In genomic region chr8:125523213-125523612, GRCm38 (mm10) we compare ENCODE assay signal across 9 mouse cellular contexts. TPM values are rescaled to one million over a fixed set of nuclear protein-coding genes. Genes with fewer than 3 reads are reported as not detected.
DNase-seq lines count a peak whose midpoint lies in the region; ATAC-seq lines count a peak whose summit lies in the region.
"Had no signal": no experiment of that assay in that cellular context is flagged by ENCODE, and none has a peak within 500 bp of the region (broad histone marks: within the 10 kb centered on the region; RNA-seq: fewer than 3 reads in every experiment).

No protein-coding gene starts in this region.

- 45% methylated on average over 5 of the region's 5 CpGs for WGBS in heart, embryonic 16.5 days
- WGBS in liver, embryonic 12.5 days (ENCODE audit: insufficient replicate concordance): 12% methylated on average over 5 of the region's 5 CpGs

- H3K9me3 ChIP-seq in heart, embryonic 16.5 days (replicated peaks; ENCODE audit: control insufficient read depth, low read length): no peaks in the 10 kb centered on the region
- no peaks in the 10 kb centered on the region for H3K9me3 ChIP-seq in liver, embryonic 12.5 days (replicated peaks)
- H3K9me3 ChIP-seq: limb, embryonic 15.5 days had no signal

- H3K4me2 ChIP-seq in heart, embryonic 16.5 days (ENCODE audit: low read depth, low read length): no peak overlapping the region
- no peak overlapping the region for H3K4me2 ChIP-seq in liver, embryonic 12.5 days
- H3K4me2 ChIP-seq: limb, embryonic 15.5 days had no signal

- H3K27me3 ChIP-seq in heart, embryonic 16.5 days (ENCODE audit: control insufficient read depth, insufficient read depth, low read length): no peaks in the 10 kb centered on the region
- peaks cover 8% of the 10 kb centered on the region; the same call in 1 of the 2 replicates for H3K27me3 ChIP-seq in liver, embryonic 12.5 days (replicated peaks)
- H3K27me3 ChIP-seq: limb, embryonic 15.5 days had no signal

- no peak for ATAC-seq in heart, embryonic 16.5 days (replicated peaks; ENCODE audit: extremely low read depth, insufficient read depth, low FRiP score)
- peak; percentile 59 to 60 for ATAC-seq in hematopoietic stem cell, adult 5-6 weeks (replicated peaks in 1 of 2; ENCODE audit: insufficient read depth in 1 of 2, low FRiP score in 2 of 2, low TSS enrichment in 1 of 2, low read depth in 1 of 2, poor library complexity in 2 of 2, severe bottlenecking in 2 of 2)
- no peak for ATAC-seq in liver, embryonic 12.5 days

- H3K4me3 ChIP-seq in heart, embryonic 16.5 days (ENCODE audit: low read length): no peak overlapping the region
- no peak overlapping the region for H3K4me3 ChIP-seq in liver, embryonic 12.5 days
- H3K4me3 ChIP-seq: limb, embryonic 15.5 days had no signal

- H3K36me3 ChIP-seq in heart, embryonic 16.5 days (ENCODE audit: control insufficient read depth, insufficient read depth): no peaks in the 10 kb centered on the region
- no peaks in the 10 kb centered on the region for H3K36me3 ChIP-seq in liver, embryonic 12.5 days
- H3K36me3 ChIP-seq: limb, embryonic 15.5 days had no signal

- no peak overlapping the region for H3K9ac ChIP-seq in heart, embryonic 16.5 days (ENCODE audit: low read length)
- no peak overlapping the region for H3K9ac ChIP-seq in liver, embryonic 12.5 days
- H3K9ac ChIP-seq: limb, embryonic 15.5 days had no signal

- H3K27ac ChIP-seq in heart, embryonic 16.5 days (ENCODE audit: low read length): peak overlapping the region; percentile 59
- no peak overlapping the region for H3K27ac ChIP-seq in liver, embryonic 12.5 days
- H3K27ac ChIP-seq: limb, embryonic 15.5 days had no signal

- DNase-seq in heart, postnatal 25 days (ENCODE audit: low spot score): no peak
- peak; percentile 32 to 35 for DNase-seq in spleen, postnatal 36 days (ENCODE audit: low spot score in 2 of 2)
- no peak for DNase-seq in spleen, postnatal 4 days (ENCODE audit: low spot score in 2 of 2)
- DNase-seq in thymus, postnatal 36 days: peak; percentile 27 to 46
- DNase-seq in gastrocnemius, postnatal 25 days: no peak

- peaks cover 79% of the 10 kb centered on the region for H3K4me1 ChIP-seq in heart, embryonic 16.5 days (ENCODE audit: control insufficient read depth, insufficient read depth, low read length)
- H3K4me1 ChIP-seq in liver, embryonic 12.5 days: peaks cover 31% of the 10 kb centered on the region

- intact Hi-C loops in heart, postnatal 25 days (cut with DNase I): no loop called here

RNA-seq across cellular contexts. Expression of gene Sipa1l2, which starts 46.4 kb away (rescaled TPM):
- polyA plus RNA-seq in heart, embryonic 16.5 days (2015; fragmentation: Nextera tagmentation; extraction: Ambion mirVana): 19.9 and 24.4 TPM in 2 replicates
- 10 to 100 TPM; 43.7 to 44.8 TPM for total RNA-seq in heart, postnatal 25 days (2021)
- 0.94 and 2.4 TPM in 2 replicates for total RNA-seq in hematopoietic stem cell, adult 5-6 weeks (2017)
- 1.9 and 2.3 TPM in 2 replicates for polyA plus RNA-seq in liver, embryonic 12.5 days (2016; fragmentation: Nextera tagmentation; extraction: Ambion mirVana)
- total RNA-seq in gastrocnemius, postnatal 25 days (2021): 1 to 10 TPM; 5.5 to 8.2 TPM

Comparison
In these comparisons a context has a peak if more than half of its experiments do, and no peak if none do; other contexts are left out.
1. DNase-seq: peak in spleen, postnatal 36 days (2 of 2) and thymus, postnatal 36 days (2 of 2); none in heart, postnatal 25 days (single experiment), spleen, postnatal 4 days (0 of 2) and gastrocnemius, postnatal 25 days (single experiment).
2. ATAC-seq: peak in hematopoietic stem cell, adult 5-6 weeks (2 of 2); none in heart, embryonic 16.5 days (single experiment) and liver, embryonic 12.5 days (single experiment).
3. RNA of gene Sipa1l2, which starts 46.4 kb away (total RNA-seq): 43.7 to 44.8 TPM in heart, postnatal 25 days; 5.5 to 8.2 TPM in gastrocnemius, postnatal 25 days and 0.94 to 2.4 TPM in hematopoietic stem cell, adult 5-6 weeks; every median in the first group is over 4 times any median in the second.